Mouse (Mus musculus): Measurements from ENCODE around the gene Gm49661.

DNA sequence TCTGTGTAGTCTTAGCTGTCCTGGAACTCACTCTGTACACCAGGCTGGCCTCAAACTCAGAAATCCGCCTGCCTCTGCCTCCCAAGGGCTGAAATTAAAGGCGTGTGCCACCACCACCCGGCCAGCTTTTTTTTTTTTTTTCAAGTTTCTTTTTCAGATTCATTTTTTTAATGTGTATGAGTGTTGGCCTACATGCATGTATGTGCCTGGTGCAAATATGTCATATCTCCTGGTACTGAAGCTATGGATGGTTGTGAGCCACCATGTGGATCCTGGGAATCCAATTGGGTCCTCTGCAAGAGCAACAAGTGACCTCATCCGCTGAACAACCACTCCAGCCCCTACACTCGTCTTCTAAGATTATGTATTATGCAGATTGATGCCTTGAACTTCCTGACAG is 18.2 kb upstream of the Gm49661 start:
- TF ChIP-seq POLR2A (IDR thresholded peaks at IDR 0.05; ENCODE audit: control insufficient read depth, low read depth, low read length) (no peak), CTCF (IDR thresholded peaks at IDR 0.05; ENCODE audit: control insufficient read depth, insufficient read depth, insufficient replicate concordance, low read depth, low read length) (no peak)
